Mouse (Mus musculus) limb, embryonic 14.5 days (tissue): ENCODE data around the gene Myo1e. TPM values are rescaled to one million over a fixed set of nuclear protein-coding genes. Genes with fewer than 3 reads are reported as not detected.

ENCODE experiments used
- ATAC-seq: fragments of 200-750 bp; cut with Nextera tagmentation; 2 replicates; pipeline ENCODE4 v1.8.0; 2017; ENCODE audit warnings: low read depth, moderate number of reproducible peaks, moderate TSS enrichment; ENCODE audit not compliant: low FRiP score
- DNase-seq: peaks from one replicate; pipeline ENCODE4 v3.0.0-alpha.2; 2015; ENCODE audit warnings: low spot score
- H3K27ac ChIP-seq: fragments of 300-500 bp; sonication (generic); replicated peaks from 2 replicates; pipeline ENCODE4 v1.5.1; 2014; ENCODE audit warnings: low read depth, mild to moderate bottlenecking, low read length, moderate library complexity, mixed read lengths
- H3K27me3 ChIP-seq: fragments of 300-500 bp; sonication (generic); 2 replicates; pipeline ENCODE4 v1.6.1; 2014; ENCODE audit warnings: low read length, mixed read lengths; ENCODE audit not compliant: control insufficient read depth, insufficient read depth
- H3K36me3 ChIP-seq: fragments of 300-500 bp; sonication (generic); 2 replicates; pipeline ENCODE4 v1.6.1; 2014; ENCODE audit warnings: mild to moderate bottlenecking, low read length, moderate library complexity, mixed read lengths; ENCODE audit not compliant: control insufficient read depth, insufficient read depth
- H3K4me1 ChIP-seq: fragments of 300-500 bp; sonication (generic); 2 replicates; pipeline ENCODE4 v1.6.1; 2014; ENCODE audit warnings: antibody characterized with exemption, low read length, mixed read lengths; ENCODE audit not compliant: control insufficient read depth, insufficient read depth
- H3K4me2 ChIP-seq: fragments of 300-500 bp; sonication (generic); replicated peaks from 2 replicates; pipeline ENCODE4 v1.6.1; 2014; ENCODE audit warnings: low read depth, mild to moderate bottlenecking, low read length, moderate library complexity; ENCODE audit not compliant: severe bottlenecking
- H3K4me3 ChIP-seq: fragments of 300-500 bp; sonication (generic); replicated peaks from 2 replicates; pipeline ENCODE4 v1.5.1; 2014; ENCODE audit warnings: low read length
- H3K9ac ChIP-seq: fragments of 300-500 bp; sonication (generic); 2 replicates; pipeline ENCODE4 v1.6.1; 2014; ENCODE audit warnings: mild to moderate bottlenecking, low read depth, low read length, moderate library complexity; ENCODE audit not compliant: severe bottlenecking
- H3K9me3 ChIP-seq: fragments of 300-500 bp; sonication (generic); 2 replicates; pipeline ENCODE4 v1.6.1; 2016; ENCODE audit warnings: low read length; ENCODE audit not compliant: control insufficient read depth
- POLR2A ChIP-seq: fragments of 200-500 bp; IDR thresholded peaks from 2 replicates; pipeline ENCODE4 v1.8.0; 2012; ENCODE audit warnings: inconsistent platforms, mild to moderate bottlenecking, moderate library complexity, borderline replicate concordance; ENCODE audit not compliant: insufficient read depth, insufficient read length; ENCODE audit errors: extremely low read depth
- WGBS: fragments of 180-500 bp; shearing (Covaris S2); extraction: QIAGEN DNeasy Blood & Tissue Kit; methylation state at CpG from one replicate; pipeline ENCODE4 v1.1.7; 2014; 5-methylcytosine and 5-hydroxymethylcytosine counted together
- polyA plus RNA-seq, 2 experiments: library from polyadenylated mRNA; depleted of rRNA in 1 of 2; stranded (reverse) in 1 of 2; unstranded in 1 of 2; fragments of >200 nt; fragmentation: Nextera tagmentation in 1 of 2; extraction: Ambion mirVana in 1 of 2; gene quantifications; 2 replicates each; pipeline versions ENCODE4 v1.2.1 to v1.2.3; 2012 to 2014

Myo1e gene
- polyA plus RNA-seq, 2 experiments, result 12.1 to 20.4 TPM

DNA sequence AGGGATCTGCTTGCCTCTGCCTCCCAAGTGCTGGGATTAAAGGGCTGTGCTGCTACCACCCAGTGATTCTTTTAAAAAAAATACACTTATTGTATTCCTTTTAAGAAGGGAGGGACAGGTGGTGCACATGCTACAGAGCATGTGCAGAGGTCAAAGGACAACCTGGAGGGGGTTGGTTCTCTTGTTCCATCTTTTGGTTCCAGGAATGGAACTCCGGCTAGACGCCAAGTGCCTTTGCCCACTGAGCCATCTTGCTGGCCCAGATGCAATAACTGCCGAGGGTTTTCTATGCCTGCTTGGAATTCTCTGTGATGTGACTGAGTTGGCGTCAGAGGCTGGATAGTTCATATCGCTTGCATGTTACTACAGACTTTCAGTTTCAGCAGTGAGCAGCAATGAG is 58.4 kb downstream of the Myo1e start:
- Histone ChIP-seq H3K9ac (no peak overlapping the region), H3K27ac (no peak overlapping the region), H3K36me3 (no peaks in the 10 kb centered on the region), H3K4me1 (peaks cover 27% of the 10 kb centered on the region), H3K9me3 (no peaks in the 10 kb centered on the region), H3K4me3 (no peak overlapping the region), H3K27me3 (no peaks in the 10 kb centered on the region), H3K4me2 (no peak overlapping the region)
- ATAC-seq (no peak), DNase-seq (no peak)
- WGBS, result 93% methylated on average over 5 of the region's 5 CpGs
- TF ChIP-seq POLR2A, result no peak

DNA sequence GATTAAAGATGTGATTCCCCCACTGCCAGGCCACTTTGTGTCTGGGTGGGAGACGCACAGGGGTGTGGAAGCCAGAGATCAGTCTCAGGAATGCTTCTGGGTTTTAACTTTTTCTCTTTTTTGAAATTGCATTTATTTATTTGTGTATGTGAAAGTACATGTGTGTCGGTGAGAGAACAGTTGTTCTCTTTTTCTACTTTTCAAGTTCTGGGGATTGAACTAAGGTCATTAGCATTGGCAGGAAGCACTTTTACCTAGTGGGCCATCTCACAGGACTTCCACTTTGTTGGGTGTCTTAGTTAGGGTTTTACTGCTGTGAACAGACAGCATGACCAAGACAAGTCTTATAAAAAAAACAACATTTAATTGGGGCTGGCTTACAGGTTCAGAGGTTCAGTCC is 59.0 kb downstream of the Myo1e start:
- H3K27me3 ChIP-seq, result no peaks in the 10 kb centered on the region
- no peak overlapping the region for H3K4me2 ChIP-seq
- H3K9me3 ChIP-seq, result no peaks in the 10 kb centered on the region
- H3K4me1 ChIP-seq, result peaks cover 20% of the 10 kb centered on the region
- ATAC-seq, result no peak
- no peak overlapping the region for H3K4me3 ChIP-seq
- no peaks in the 10 kb centered on the region for H3K36me3 ChIP-seq
- 86% methylated on average over 2 of the region's 2 CpGs for WGBS
- H3K27ac ChIP-seq, result no peak overlapping the region
- no peak for DNase-seq
- TF ChIP-seq POLR2A, result no peak
- no peak overlapping the region for H3K9ac ChIP-seq

DNA sequence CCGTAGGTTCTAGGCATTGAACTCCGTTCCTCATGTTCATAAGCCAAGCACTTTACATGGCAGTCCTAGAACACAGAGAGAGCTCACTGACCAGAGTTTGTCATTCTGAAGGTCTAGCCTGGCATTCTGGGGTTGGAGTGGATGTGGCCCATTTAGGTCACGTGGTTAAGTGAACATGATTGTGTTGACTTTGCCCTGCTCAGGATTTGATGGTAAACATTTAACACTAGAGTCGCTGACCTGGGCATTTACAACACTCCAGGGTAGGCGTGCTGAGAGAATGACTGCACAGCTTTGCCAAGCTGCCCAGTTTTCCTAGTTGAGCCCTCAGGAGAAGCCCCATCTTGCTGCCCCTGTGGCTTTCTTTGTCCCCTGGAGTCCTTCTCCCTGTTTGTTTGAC is 60.0 kb downstream of the Myo1e start:
- H3K4me3 ChIP-seq, result no peak overlapping the region
- H3K4me2 ChIP-seq, result no peak overlapping the region
- no peaks in the 10 kb centered on the region for H3K27me3 ChIP-seq
- TF ChIP-seq POLR2A, result no peak
- no peaks in the 10 kb centered on the region for H3K9me3 ChIP-seq
- no peaks in the 10 kb centered on the region for H3K36me3 ChIP-seq
- DNase-seq (no peak), ATAC-seq (no peak)
- 82% methylated on average over 5 of the region's 5 CpGs for WGBS
- no peak overlapping the region for H3K27ac ChIP-seq
- H3K9ac ChIP-seq, result no peak overlapping the region
- peaks cover 13% of the 10 kb centered on the region for H3K4me1 ChIP-seq

DNA sequence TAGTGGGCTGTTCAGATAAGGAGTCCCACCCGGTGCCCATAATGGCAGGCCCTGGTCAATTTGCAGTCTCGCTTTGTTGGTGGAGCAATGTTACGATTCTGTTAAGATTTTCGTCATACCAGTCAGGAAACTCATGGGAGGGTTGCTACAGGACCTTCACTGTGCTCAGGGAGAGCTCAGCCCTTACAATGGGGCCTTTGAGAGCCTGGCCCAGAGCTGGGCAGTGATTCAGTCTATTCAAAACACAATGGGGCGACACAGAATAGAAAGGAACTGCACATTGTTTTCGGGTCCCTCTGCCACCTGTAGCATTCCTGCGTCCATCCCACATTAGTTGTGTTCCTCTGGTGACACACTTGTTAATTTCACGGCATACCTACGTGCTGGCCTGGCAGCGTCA is 62.2 kb downstream of the Myo1e start:
- no peak for TF ChIP-seq POLR2A
- H3K27ac ChIP-seq, result peak overlapping the region; percentile 61; the same call in 1 of the 2 replicates

DNA sequence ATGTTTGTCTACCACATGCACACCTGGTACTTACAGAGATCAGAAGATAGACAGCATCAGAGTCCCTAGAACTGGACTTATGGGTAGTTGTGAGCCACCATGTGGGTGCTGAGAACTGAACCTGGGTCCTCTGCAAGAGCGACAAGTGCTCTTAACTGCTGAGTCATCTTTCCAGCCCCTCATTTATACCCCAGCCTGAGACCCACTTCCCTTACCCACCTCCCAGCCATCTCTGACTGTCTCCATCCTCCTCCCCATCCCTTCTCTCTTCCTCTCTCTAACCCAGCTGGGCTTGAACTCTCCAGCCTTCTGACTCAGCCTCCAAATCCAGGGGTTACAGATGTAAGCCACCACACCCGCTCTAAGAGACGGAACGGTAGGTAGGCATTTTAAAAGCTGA is 63.3 kb downstream of the Myo1e start:
- no peak for TF ChIP-seq POLR2A
- H3K4me1 ChIP-seq, result no peaks in the 10 kb centered on the region
- H3K27me3 ChIP-seq, result no peaks in the 10 kb centered on the region
- ATAC-seq (no peak), DNase-seq (no peak)
- no peak overlapping the region for H3K27ac ChIP-seq
- H3K9ac ChIP-seq, result no peak overlapping the region
- no peaks in the 10 kb centered on the region for H3K9me3 ChIP-seq
- H3K4me2 ChIP-seq, result no peak overlapping the region
- H3K4me3 ChIP-seq, result no peak overlapping the region
- whole genome bisulfite sequencing, result 81% methylated on average over 4 of the region's 4 CpGs
- 0 out of 2 replicates have a peak, but pooled peaks cover 3% of the 10 kb centered on the region for H3K36me3 ChIP-seq

More for the DNA sequence above, 62.2 kb downstream of the Myo1e start:
- H3K4me3 ChIP-seq, result no peak overlapping the region
- no peaks in the 10 kb centered on the region for H3K9me3 ChIP-seq
- WGBS, result 61% methylated on average over 10 of the region's 10 CpGs
- DNase-seq (no peak), ATAC-seq (no peak)
- H3K36me3 ChIP-seq, result 0 out of 2 replicates have a peak, but pooled peaks cover 3% of the 10 kb centered on the region
- H3K4me2 ChIP-seq, result no peak overlapping the region
- H3K4me1 ChIP-seq, result no peaks in the 10 kb centered on the region
- H3K27me3 ChIP-seq, result no peaks in the 10 kb centered on the region
- H3K9ac ChIP-seq, result no peak overlapping the region

DNA sequence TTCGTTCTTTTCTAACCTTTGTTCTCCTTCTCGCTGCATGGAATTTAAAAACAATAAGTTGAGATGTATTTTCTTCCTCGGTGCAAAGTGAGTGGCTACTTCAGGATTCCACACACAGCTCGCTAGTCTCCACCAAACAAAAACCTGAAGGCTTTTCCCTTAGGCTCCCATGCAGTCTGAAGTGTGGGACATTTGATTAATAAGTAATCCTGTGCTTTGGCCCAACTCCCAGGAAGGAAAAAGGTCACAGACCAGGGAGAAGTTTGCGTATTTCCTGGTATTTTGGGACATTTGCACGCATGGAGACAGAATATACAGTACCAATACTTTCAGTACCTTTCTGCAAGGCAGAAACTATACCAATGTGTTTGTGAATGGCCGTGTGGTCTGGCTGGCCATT is 64.0 kb downstream of the Myo1e start:
- DNase-seq (no peak), ATAC-seq (no peak)
- no peak overlapping the region for H3K9ac ChIP-seq
- no peaks in the 10 kb centered on the region for H3K9me3 ChIP-seq
- no peak overlapping the region for H3K27ac ChIP-seq
- no peaks in the 10 kb centered on the region for H3K27me3 ChIP-seq
- 76% methylated on average over 7 of the region's 7 CpGs for WGBS
- H3K36me3 ChIP-seq, result 0 out of 2 replicates have a peak, but pooled peaks cover 3% of the 10 kb centered on the region
- no peaks in the 10 kb centered on the region for H3K4me1 ChIP-seq
- H3K4me2 ChIP-seq, result no peak overlapping the region
- no peak for TF ChIP-seq POLR2A
- no peak overlapping the region for H3K4me3 ChIP-seq
